Mouse (Mus musculus) gastrocnemius, postnatal 14 days (tissue): Measurements from ENCODE around the gene Add1. TPM values are rescaled to one million over a fixed set of nuclear protein-coding genes. Genes with fewer than 3 reads are reported as not detected.

Experiments used
- DNase-seq: peaks from one replicate; pipeline ENCODE4 v3.0.0; 2021; ENCODE audit warnings: mixed read lengths
- intact Hi-C: fragments of 180-260 bp; cut with DNase I; formaldehyde crosslinking; loops from one replicate; pipeline ENCODE4 v1.15.1; 2025; ENCODE audit warnings: low total_unique reads
- microRNA-seq, 2 experiments: library from miRNA; unstranded; fragments of <30 nt; microRNA quantifications; one replicate each; pipeline ENCODE4 v1.2.0; 2021
- total RNA-seq, 2 experiments: library from RNA; stranded (reverse); gene quantifications; 2 replicates each; pipeline ENCODE4 v1.2.3; 2021

The Add1 gene
- total RNA-seq, 2 experiments from 2014 or later = 79.1 to 93.4 TPM

DNA sequence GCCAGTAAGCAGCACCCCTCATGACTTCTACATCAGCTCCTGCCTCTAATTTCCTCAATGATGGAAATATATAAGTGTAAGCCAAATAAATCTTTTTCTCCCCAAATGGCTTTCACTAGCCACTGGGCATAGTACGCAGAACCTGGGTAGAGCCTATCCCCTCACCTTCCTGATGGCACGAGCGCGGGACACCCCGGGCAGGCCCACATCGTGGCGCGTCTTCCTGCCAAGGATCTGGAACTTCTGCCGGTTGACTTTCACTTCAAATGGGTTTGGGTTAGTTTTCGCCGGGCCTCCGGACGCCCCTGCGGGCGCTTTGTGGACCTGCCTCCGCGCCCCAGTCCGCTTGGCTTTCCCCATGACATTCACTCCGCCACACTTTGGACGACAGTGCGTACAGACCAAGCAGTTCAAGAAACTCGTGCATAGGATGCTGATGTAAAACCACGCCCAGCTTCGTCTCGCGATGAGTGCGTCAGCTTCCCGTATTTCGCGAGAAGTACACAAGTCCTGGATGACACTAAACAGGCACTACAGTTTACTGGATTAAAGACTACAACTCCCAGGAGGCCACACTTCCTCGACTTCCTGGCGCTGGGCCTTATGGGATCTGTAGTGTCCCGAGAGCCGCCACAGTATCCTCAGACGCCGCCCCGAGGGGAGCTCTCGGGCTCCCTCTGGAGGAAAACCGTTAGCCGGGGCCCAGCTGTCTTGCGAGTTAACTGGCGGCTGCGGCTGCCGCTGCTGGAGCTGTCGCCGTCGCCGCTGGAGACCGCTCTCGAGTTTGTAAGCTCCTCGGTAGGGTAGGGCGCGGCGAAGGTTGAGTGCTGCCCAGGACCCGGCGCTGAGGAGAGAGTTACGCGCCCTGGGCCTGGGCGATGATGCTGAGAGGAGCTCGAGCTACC lies 86.5 kb downstream of the Add1 start, which contains the start of the genes Nop14 and Grk4:
Gene Nop14 (minus strand): TSS at position 463 of the 905 bp plus-strand sequence.
Gene Grk4 (plus strand): TSS at position 694 of the 905 bp plus-strand sequence.
- DNase-seq = peak; percentile 99
- intact Hi-C loops = no loop called here

DNA sequence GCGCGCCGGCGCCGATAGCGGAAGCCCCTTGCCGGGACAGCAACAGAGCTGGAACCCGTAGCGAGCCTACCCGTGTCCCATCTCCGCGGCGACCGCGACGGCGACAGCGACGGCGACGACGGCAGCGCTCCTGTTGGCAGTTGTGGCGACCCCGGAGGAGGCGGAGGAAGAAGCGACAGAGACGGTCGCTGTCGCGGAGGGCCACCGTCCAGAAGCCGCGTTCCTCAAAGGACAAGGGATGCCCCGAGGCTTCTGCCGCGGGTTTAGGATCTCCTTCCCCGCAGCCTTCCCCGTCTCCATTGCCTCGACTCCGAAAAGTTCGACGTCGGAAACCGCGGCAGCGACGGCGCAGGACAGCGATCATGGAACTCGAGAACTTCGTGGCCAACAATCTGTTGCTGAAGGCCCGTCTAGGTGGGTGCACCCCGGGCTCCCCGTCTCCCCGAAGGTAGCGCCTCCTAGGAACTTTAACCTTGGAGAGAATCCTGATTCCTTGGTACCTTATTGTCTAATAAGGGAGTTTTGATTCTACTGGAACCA lies 87.2 kb downstream of the Add1 start:
- DNase-seq = no peak
- intact Hi-C loops = no loop called here

DNA sequence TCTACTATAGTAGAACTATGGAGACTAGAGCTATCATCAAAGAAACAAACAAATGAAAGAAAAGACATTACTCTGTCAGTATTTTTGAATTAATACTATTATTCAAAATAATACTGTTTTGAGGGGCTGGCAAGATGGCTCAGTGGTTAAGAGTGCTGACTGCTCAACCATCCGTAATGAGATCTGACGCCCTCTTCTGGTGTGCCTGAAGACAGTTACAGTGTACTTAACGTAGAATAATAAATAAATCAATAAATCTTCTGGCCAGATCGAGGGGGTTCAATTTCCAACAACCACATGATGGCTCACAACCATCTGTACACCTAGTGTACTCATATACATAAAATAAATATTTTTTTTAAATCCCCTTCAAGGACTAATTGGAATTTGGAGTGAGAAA lies 88.4 kb downstream of the Add1 start:
- DNase-seq = no peak
- intact Hi-C loops = no loop called here

DNA sequence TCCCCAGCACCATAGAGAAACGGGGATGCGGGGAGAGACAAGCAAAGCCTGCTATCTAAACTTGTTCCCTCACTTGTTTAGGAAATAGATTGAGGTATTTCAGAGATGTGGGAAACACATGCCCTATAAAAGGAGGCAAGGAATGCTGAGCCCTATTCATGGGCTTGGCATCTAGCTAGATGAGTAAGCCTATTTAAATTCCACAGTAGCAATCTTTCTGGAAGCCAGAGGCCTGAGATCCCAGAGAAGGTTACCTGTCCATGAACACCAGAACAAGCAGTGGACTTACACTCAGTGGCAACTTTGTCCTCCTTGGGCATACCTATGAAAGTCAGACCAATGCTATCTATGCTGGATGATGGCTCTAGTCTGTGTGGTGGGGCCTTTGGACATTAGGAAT lies 89.8 kb downstream of the Add1 start:
- DNase-seq = no peak
- intact Hi-C loops = no loop called here

DNA sequence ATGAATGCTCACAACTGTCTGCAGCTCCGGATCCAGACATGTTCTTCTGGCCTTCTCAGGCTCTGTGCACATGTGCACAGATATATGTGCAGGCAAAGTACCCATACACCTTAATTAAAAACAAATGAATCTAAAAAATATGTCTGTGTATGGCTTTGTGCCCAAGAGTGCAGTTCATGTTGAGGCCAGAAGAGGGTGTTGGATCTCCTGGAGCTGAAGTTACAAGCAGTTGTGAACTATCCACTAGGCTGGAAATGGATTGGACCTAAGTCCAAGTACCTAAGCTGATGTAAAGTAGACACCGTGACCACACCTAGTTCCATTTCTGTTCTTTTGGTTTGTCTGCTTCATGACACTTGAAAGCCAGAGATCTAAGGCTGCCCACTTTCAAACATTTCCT lies 96.0 kb downstream of the Add1 start:
- intact Hi-C loops = no loop called here
- DNase-seq = no peak

DNA sequence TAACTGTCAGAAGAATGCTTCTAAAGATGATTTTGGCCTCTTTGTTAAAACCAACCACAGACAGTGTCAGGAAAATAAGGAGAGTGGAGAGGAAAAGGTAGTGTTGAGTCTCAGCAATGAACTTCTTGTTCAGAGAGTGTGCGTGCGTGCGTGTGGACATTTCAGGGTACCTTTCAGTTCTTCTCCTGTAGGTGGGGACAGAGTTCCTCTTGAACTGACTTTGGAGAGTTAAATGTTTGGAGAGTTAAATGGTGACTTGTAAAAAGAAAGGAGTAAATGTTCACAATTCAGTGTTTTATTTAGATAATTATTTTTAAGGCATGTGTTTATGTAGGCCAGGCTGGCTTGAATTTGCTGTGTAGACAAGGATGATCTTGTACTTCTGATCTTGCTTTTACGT lies 96.8 kb downstream of the Add1 start:
- DNase-seq = no peak
- intact Hi-C loops = no loop called here

Small RNA genes within 50 kb of the gene (microRNA-seq; reads per million reads assigned to microRNA genes)
- gene Mir7036b = 0 reads per million in 2 experiments

Other genes starting within 250 kb of the Add1 start
- gene Rnf4, start 237.4 kb upstream of the Add1 start, total RNA-seq = 10 to 100 TPM; 22.4 to 27.4 TPM
- gene Fam193a, start 203.7 kb upstream of the Add1 start, total RNA-seq = 10 to 100 TPM; 14.0 to 16.3 TPM
- gene Tnip2, start 59.7 kb upstream of the Add1 start, total RNA-seq = 1 to 10 TPM; 2.4 to 2.7 TPM
- gene Sh3bp2, start 47.8 kb upstream of the Add1 start, total RNA-seq = 1 to 10 TPM; 1.6 to 2.0 TPM
- 1 to 10 TPM; 6.9 to 9.2 TPM for gene Mfsd10, start 63.5 kb downstream of the Add1 start, total RNA-seq
- gene Nop14, start 86.5 kb downstream of the Add1 start, total RNA-seq = 10 to 100 TPM in 1 of 2 experiments, 1 to 10 TPM in 1; 8.0 to 11.3 TPM
- under 1 TPM; 0.64 to 0.96 TPM for gene Grk4, start 86.7 kb downstream of the Add1 start, total RNA-seq
- gene Htt, start 188.1 kb downstream of the Add1 start, total RNA-seq = 1 to 10 TPM; 7.1 to 8.1 TPM